Mouse (Mus musculus): ENCODE measurements around the gene Tmod3. TPM values are rescaled to one million over a fixed set of nuclear protein-coding genes. Genes with fewer than 3 reads are reported as not detected.
"Not testable (repeated sequence)": the region's sequence is repeated elsewhere in the genome, so short reads cannot be mapped to it uniquely, and the experiment has no call there.

Tmod3 gene
- total RNA-seq, 2 experiments from 2014 or later = 68.7 to 78.5 TPM

- no peak for DNase-seq
Measured at GRCm38 (mm10) chr9:75495945-75496344, 63.5 kb downstream of the Tmod3 start.

GRCm38 (mm10) chr9:75494407-75495005 is 65.0 kb downstream of the Tmod3 start:
- DNase-seq = no peak

- not testable (repeated sequence) for DNase-seq
Measured at GRCm38 (mm10) chr9:75488255-75488654, 71.2 kb downstream of the Tmod3 start.

- DNase-seq = no peak
Measured at GRCm38 (mm10) chr9:75485231-75485630, 74.2 kb downstream of the Tmod3 start.

- DNase-seq = no peak
Measured at GRCm38 (mm10) chr9:75480536-75481075, 78.9 kb downstream of the Tmod3 start.

- no peak for DNase-seq
Measured at GRCm38 (mm10) chr9:75479106-75479725, 80.2 kb downstream of the Tmod3 start.

GRCm38 (mm10) chr9:75477212-75477611 is 82.2 kb downstream of the Tmod3 start:
- DNase-seq = no peak

- DNase-seq = no peak
Measured at GRCm38 (mm10) chr9:75468297-75468696, 91.2 kb downstream of the Tmod3 start.

- no peak for DNase-seq
Measured at GRCm38 (mm10) chr9:75467581-75467980, 91.9 kb downstream of the Tmod3 start.

- DNase-seq = no peak
Measured at GRCm38 (mm10) chr9:75466641-75467040, 92.8 kb downstream of the Tmod3 start.

- DNase-seq = no peak
Measured at GRCm38 (mm10) chr9:75465856-75466255, 93.6 kb downstream of the Tmod3 start.

- no peak for DNase-seq
Measured at GRCm38 (mm10) chr9:75463050-75463660, 96.3 kb downstream of the Tmod3 start.

- DNase-seq = no peak
Measured at GRCm38 (mm10) chr9:75455684-75456083, 103.8 kb downstream of the Tmod3 start.

- no peak for DNase-seq
Measured at GRCm38 (mm10) chr9:75453994-75454393, 105.5 kb downstream of the Tmod3 start.

- no peak for DNase-seq
Measured at GRCm38 (mm10) chr9:75448021-75448420, 111.4 kb downstream of the Tmod3 start.

Other genes starting within 250 kb of the Tmod3 start
- gene Bcl2l10, start 211.9 kb downstream of the Tmod3 start, total RNA-seq (2021) = under 1 TPM in 1 of 2 experiments, not detected in 1; 0.83 TPM
- gene Mapk6, start 149.7 kb downstream of the Tmod3 start, total RNA-seq (2021) = 10 to 100 TPM; 36.2 to 49.2 TPM
- gene Leo1, start 118.1 kb downstream of the Tmod3 start, total RNA-seq (2021) = 10 to 100 TPM; 18.6 to 29.9 TPM
- 10 to 100 TPM in 1 of 2 experiments, 1 to 10 TPM in 1; 9.8 to 11.4 TPM for gene Tmod2, start 51.7 kb upstream of the Tmod3 start, total RNA-seq (2021)
- 10 to 100 TPM; 14.3 to 16.5 TPM for gene Lysmd2, start 66.1 kb upstream of the Tmod3 start, total RNA-seq (2021)
- gene Scg3, start 124.4 kb upstream of the Tmod3 start, total RNA-seq (2021) = 10 to 100 TPM; 19.9 to 20.2 TPM
- gene Bmp5, start 215.7 kb upstream of the Tmod3 start, total RNA-seq (2021) = 1 to 10 TPM; 2.3 to 2.5 TPM

Measured in adrenal gland, postnatal 36 days (tissue).